Mouse (Mus musculus): ENCODE measurements around the gene Lrig1. TPM values are rescaled to one million over a fixed set of nuclear protein-coding genes. Genes with fewer than 3 reads are reported as not detected.

Gene Lrig1
- polyA plus RNA-seq, 1 experiment from 2014 or later, result 45.8 TPM

- no peak for TF ChIP-seq CTCF (IDR thresholded peaks at IDR 0.05)
- ATAC-seq (peak; percentile 79), DNase-seq (ENCODE audit: low read depth, low spot score) (peak; percentile 95)
- in situ Hi-C loops (cut with MboI; ENCODE audit: low pct_unique_long_range_greater_than_20kb), result no loop called here
- POLR2A ChIA-PET, result no interaction called here
- CTCF ChIA-PET, result interaction anchor here (1.4 kb wide), 1 partner anchor 33 kb away, joined by 3 read pairs; no protein-coding TSS in a partner anchor
- no peaks in the 10 kb centered on the region for H3K27me3 ChIP-seq
Observed at GRCm38 (mm10) chr6:94640297-94640696, 59.7 kb downstream of the Lrig1 start.

GRCm38 (mm10) chr6:94637024-94637434 lies 62.9 kb downstream of the Lrig1 start:
- ATAC-seq, result no peak
- POLR2A ChIA-PET, result interaction anchor here (3.9 kb wide), 1 partner anchor 10 kb away, joined by 16 read pairs; no protein-coding TSS in a partner anchor
- CTCF ChIA-PET, result interaction anchor here (1.4 kb wide), 1 partner anchor 10 kb away, joined by 6 read pairs; no protein-coding TSS in a partner anchor
- H3K27me3 ChIP-seq, result no peaks in the 10 kb centered on the region
- in situ Hi-C loops (cut with MboI; ENCODE audit: low pct_unique_long_range_greater_than_20kb), result no loop called here
- no peak for DNase-seq (ENCODE audit: low read depth, low spot score)
- no peak for TF ChIP-seq CTCF (IDR thresholded peaks at IDR 0.05)

GRCm38 (mm10) chr6:94635343-94635742 lies 64.6 kb downstream of the Lrig1 start:
- no peak for TF ChIP-seq CTCF (IDR thresholded peaks at IDR 0.05)
- no peaks in the 10 kb centered on the region for H3K27me3 ChIP-seq
- peak; percentile 8 for ATAC-seq
- DNase-seq (ENCODE audit: low read depth, low spot score), result no peak
- ChIA-PET CTCF (interaction anchor here (1.0 to 2.0 kb wide), 5 partner anchors 9 to 59 kb away, joined by 3 to 9 read pairs (median 3); no protein-coding TSS in a partner anchor), POLR2A (interaction anchor here (0.8 to 3.9 kb wide), 3 partner anchors 9 to 65 kb away, joined by 4 to 16 read pairs (median 4); partner anchors contain the start of gene Lrig1)
- in situ Hi-C loops (cut with MboI; ENCODE audit: low pct_unique_long_range_greater_than_20kb), result no loop called here

- no peak for TF ChIP-seq CTCF (IDR thresholded peaks at IDR 0.05)
- no peaks in the 10 kb centered on the region for H3K27me3 ChIP-seq
- ATAC-seq, result peak; percentile 81
- no peak for DNase-seq (ENCODE audit: low read depth, low spot score)
- in situ Hi-C loops (cut with MboI; ENCODE audit: low pct_unique_long_range_greater_than_20kb), result loop anchor here (5.0 kb wide), 1 partner anchor 63 kb away; no protein-coding TSS in a partner anchor
- ChIA-PET POLR2A (interaction anchor here (0.8 to 1.4 kb wide), 3 partner anchors 13 to 65 kb away, joined by 3 to 4 read pairs (median 4); partner anchors contain the start of gene Lrig1), CTCF (interaction anchor here (1.0 to 2.0 kb wide), 3 partner anchors 12 to 59 kb away, joined by 3 to 9 read pairs (median 3); no protein-coding TSS in a partner anchor)
Observed at GRCm38 (mm10) chr6:94634710-94635109, 65.2 kb downstream of the Lrig1 start.

- no peak for ATAC-seq
- no peak for TF ChIP-seq CTCF (IDR thresholded peaks at IDR 0.05)
Observed at GRCm38 (mm10) chr6:94634274-94634673, 65.7 kb downstream of the Lrig1 start.

GRCm38 (mm10) chr6:94631779-94632082 lies 68.2 kb downstream of the Lrig1 start:
- no peak for TF ChIP-seq CTCF (IDR thresholded peaks at IDR 0.05)
- no peaks in the 10 kb centered on the region for H3K27me3 ChIP-seq
- CTCF ChIA-PET, result interaction anchor here (0.9 to 1.6 kb wide), 2 partner anchors 8 to 18 kb away, joined by 3 to 5 read pairs; no protein-coding TSS in a partner anchor
- POLR2A ChIA-PET, result no interaction called here
- in situ Hi-C loops (cut with MboI; ENCODE audit: low pct_unique_long_range_greater_than_20kb), result loop anchor here (5.0 kb wide), 1 partner anchor 66 kb away; no protein-coding TSS in a partner anchor
- ATAC-seq (no peak), DNase-seq (ENCODE audit: low read depth, low spot score) (no peak)

More at GRCm38 (mm10) chr6:94634274-94634673, 65.7 kb downstream of the Lrig1 start:
- ChIA-PET POLR2A (interaction anchor here (0.6 to 0.9 kb wide), 3 partner anchors 13 to 19 kb away, joined by 3 to 4 read pairs (median 3); no protein-coding TSS in a partner anchor), CTCF (interaction anchor here (1.0 to 2.0 kb wide), 2 partner anchors 12 to 15 kb away, joined by 3 to 9 read pairs; no protein-coding TSS in a partner anchor)
- no peak for DNase-seq (ENCODE audit: low read depth, low spot score)
- in situ Hi-C loops (cut with MboI; ENCODE audit: low pct_unique_long_range_greater_than_20kb), result loop anchor here (5.0 kb wide), 1 partner anchor 63 kb away; no protein-coding TSS in a partner anchor
- no peaks in the 10 kb centered on the region for H3K27me3 ChIP-seq

GRCm38 (mm10) chr6:94631051-94631778 lies 68.7 kb downstream of the Lrig1 start:
- ATAC-seq, result no peak
- no peaks in the 10 kb centered on the region for H3K27me3 ChIP-seq
- DNase-seq (ENCODE audit: low read depth, low spot score), result no peak
- CTCF ChIA-PET, result interaction anchor here (0.9 to 1.6 kb wide), 2 partner anchors 8 to 18 kb away, joined by 3 to 5 read pairs; no protein-coding TSS in a partner anchor
- TF ChIP-seq CTCF (IDR thresholded peaks at IDR 0.05), result no peak
- POLR2A ChIA-PET, result no interaction called here
- in situ Hi-C loops (cut with MboI; ENCODE audit: low pct_unique_long_range_greater_than_20kb), result loop anchor here (5.0 kb wide), 1 partner anchor 66 kb away; no protein-coding TSS in a partner anchor

- DNase-seq (ENCODE audit: low read depth, low spot score) (no peak), ATAC-seq (no peak)
- POLR2A ChIA-PET, result interaction anchor here (0.8 kb wide), 1 partner anchor 25 kb away, joined by 3 read pairs; no protein-coding TSS in a partner anchor
- no peak for TF ChIP-seq CTCF (IDR thresholded peaks at IDR 0.05)
- in situ Hi-C loops (cut with MboI; ENCODE audit: low pct_unique_long_range_greater_than_20kb), result no loop called here
- H3K27me3 ChIP-seq, result no peaks in the 10 kb centered on the region
- CTCF ChIA-PET, result no interaction called here
Observed at GRCm38 (mm10) chr6:94628787-94629186, 71.2 kb downstream of the Lrig1 start.

- CTCF ChIA-PET, result interaction anchor here (1.2 to 2.0 kb wide), 6 partner anchors 10 to 339 kb away, joined by 3 to 9 read pairs (median 6); no protein-coding TSS in a partner anchor
- in situ Hi-C loops (cut with MboI; ENCODE audit: low pct_unique_long_range_greater_than_20kb), result no loop called here
- no peaks in the 10 kb centered on the region for H3K27me3 ChIP-seq
- no peak for TF ChIP-seq CTCF (IDR thresholded peaks at IDR 0.05)
- POLR2A ChIA-PET, result interaction anchor here (0.8 to 3.8 kb wide), 3 partner anchors 10 to 72 kb away, joined by 3 to 16 read pairs (median 7); partner anchors contain the start of gene Lrig1
- no peak for ATAC-seq
- DNase-seq (ENCODE audit: low read depth, low spot score), result no peak
Observed at GRCm38 (mm10) chr6:94627714-94628595, 72.0 kb downstream of the Lrig1 start.
